Comparison of ENCODE assay signal across 8 mouse cellular contexts in the genomic region with DNA sequence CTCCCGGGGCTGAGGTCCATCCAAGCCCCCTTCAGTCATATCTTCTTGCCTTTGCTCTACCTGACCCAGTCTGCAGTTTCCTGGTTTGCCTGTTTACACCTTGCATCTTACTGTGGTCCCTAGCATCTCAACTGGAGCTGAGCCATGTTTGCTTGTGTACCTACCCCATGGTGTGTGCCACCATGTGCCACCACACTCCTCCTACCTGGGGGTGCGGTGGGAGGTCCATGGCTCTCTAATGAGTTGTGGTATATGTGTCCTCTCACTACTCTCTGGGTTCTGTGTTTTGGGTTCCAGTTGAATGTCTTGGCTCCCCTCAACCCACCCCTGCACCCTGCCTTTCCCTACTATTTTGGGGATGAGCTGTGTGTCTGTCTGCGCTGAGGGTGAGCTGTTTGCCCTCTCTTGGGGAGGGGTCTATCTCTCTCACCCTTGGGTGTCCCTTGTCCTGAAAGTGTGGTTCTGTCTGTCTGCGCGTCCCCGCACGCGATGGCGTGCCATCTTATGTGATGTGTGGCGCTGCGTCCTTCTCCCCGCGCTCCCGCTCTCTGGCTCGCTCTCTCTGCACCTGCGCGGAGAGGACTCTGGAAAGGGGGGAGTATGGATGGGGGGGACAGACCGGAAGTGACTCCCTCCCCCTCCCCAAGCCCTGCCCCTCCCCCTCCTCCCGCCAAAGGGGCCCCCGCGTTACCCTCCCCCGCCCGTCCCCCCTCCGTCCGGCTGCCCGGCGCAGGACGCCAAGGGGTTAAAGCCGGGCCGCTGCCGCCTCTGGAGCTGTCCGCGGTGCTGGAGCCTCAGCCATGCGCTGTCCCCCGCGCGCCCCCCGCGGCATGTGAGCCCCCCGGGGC. TPM values are rescaled to one million over a fixed set of nuclear protein-coding genes. Genes with fewer than 3 reads are reported as not detected.
A peak's percentile ranks its signal among the peaks of the same experiment; 100 is the strongest.
DNase-seq lines count a peak whose midpoint lies in the region; ATAC-seq lines count a peak whose summit lies in the region.

No protein-coding gene starts in this region.

- H3K4me1 ChIP-seq in liver, embryonic 12.5 days = 0 out of 2 replicates have a peak, but pooled peaks cover 4% of the 10 kb centered on the region
- peaks cover 25% of the 10 kb centered on the region for H3K4me1 ChIP-seq in forebrain, embryonic 10.5 days
- H3K4me1 ChIP-seq in limb, embryonic 12.5 days (replicated peaks) = peaks cover 8% of the 10 kb centered on the region

- WGBS in liver, embryonic 12.5 days (ENCODE audit: insufficient replicate concordance) = 8% methylated on average over 19 of the region's 40 CpGs
- 5% methylated on average over 25 of the region's 40 CpGs for WGBS in forebrain, embryonic 10.5 days
- WGBS in limb, embryonic 12.5 days = 5% methylated on average over 21 of the region's 40 CpGs

- peaks cover 83% of the 10 kb centered on the region for H3K27me3 ChIP-seq in liver, embryonic 12.5 days (replicated peaks)
- peaks cover 72% of the 10 kb centered on the region for H3K27me3 ChIP-seq in forebrain, embryonic 10.5 days (ENCODE audit: poor library complexity, severe bottlenecking)
- peaks cover 90% of the 10 kb centered on the region for H3K27me3 ChIP-seq in limb, embryonic 12.5 days

- H3K36me3 ChIP-seq in liver, embryonic 12.5 days = no peaks in the 10 kb centered on the region
- no peaks in the 10 kb centered on the region for H3K36me3 ChIP-seq in forebrain, embryonic 10.5 days (replicated peaks)
- H3K36me3 ChIP-seq in limb, embryonic 12.5 days = no peaks in the 10 kb centered on the region

- no peak overlapping the region for H3K27ac ChIP-seq in liver, embryonic 12.5 days
- H3K27ac ChIP-seq in forebrain, embryonic 10.5 days = peak overlapping the region; percentile 35; the same call in 1 of the 2 replicates
- H3K27ac ChIP-seq in limb, embryonic 12.5 days = no peak overlapping the region

- peak; percentile 50 for DNase-seq in adrenal gland, postnatal 25 days
- DNase-seq in adrenal gland, adult 18-20 months (ENCODE audit: low spot score in 2 of 2) = no peak
- no peak for DNase-seq in liver
- DNase-seq in forebrain, embryonic 10.5 days (ENCODE audit: extremely low spot score, low spot score) = peak; percentile 48
- peak; percentile 75 for DNase-seq in retina, postnatal 1 day

- peak overlapping the region; percentile 61 for H3K4me2 ChIP-seq in liver, embryonic 12.5 days
- H3K4me2 ChIP-seq in limb, embryonic 12.5 days = peak overlapping the region; percentile 88

- peak overlapping the region; percentile 40 for H3K4me3 ChIP-seq in liver, embryonic 12.5 days
- peak overlapping the region; percentile 63 for H3K4me3 ChIP-seq in forebrain, embryonic 10.5 days
- H3K4me3 ChIP-seq in limb, embryonic 12.5 days (replicated peaks) = peak overlapping the region; percentile 48

- no peak overlapping the region for H3K9ac ChIP-seq in liver, embryonic 12.5 days
- H3K9ac ChIP-seq in limb, embryonic 12.5 days (replicated peaks) = 0 out of 2 replicates have a peak overlapping the region, but pooled peaks have one; percentile 12

- H3K9me3 ChIP-seq in liver, embryonic 12.5 days (replicated peaks) = no peaks in the 10 kb centered on the region
- H3K9me3 ChIP-seq in forebrain, embryonic 10.5 days = no peaks in the 10 kb centered on the region
- H3K9me3 ChIP-seq in limb, embryonic 12.5 days = no peaks in the 10 kb centered on the region

- ATAC-seq in liver, embryonic 12.5 days = no peak
- ATAC-seq in limb, embryonic 12.5 days (ENCODE audit: insufficient number of reproducible peaks, insufficient read depth, low FRiP score, low TSS enrichment, low read depth) = 0 out of 2 replicates have a peak, but pooled peaks have one; percentile 49
- no peak for ATAC-seq in monocyte, adult 5-6 weeks (replicated peaks; ENCODE audit: insufficient number of reproducible peaks, low FRiP score, low TSS enrichment, poor library complexity, severe bottlenecking)

RNA-seq across cellular contexts. Expression of gene Shank1, which starts 25.2 kb away (rescaled TPM):
- 8.5 and 10.4 TPM in 2 replicates for total RNA-seq in adrenal gland, postnatal 25 days (2021)
- 10 to 100 TPM in 1 of 2 experiments, 1 to 10 TPM in 1; 7.7 to 10.0 TPM for total RNA-seq in adrenal gland, adult 18-20 months (2021)
- 0.10 and 0.18 TPM in 2 replicates for polyA plus RNA-seq in liver, embryonic 12.5 days (2016; fragmentation: Nextera tagmentation; extraction: Ambion mirVana)
- 1.4 TPM in 2 replicates for polyA plus RNA-seq in forebrain, embryonic 10.5 days (2016; fragmentation: Nextera tagmentation; extraction: Ambion mirVana)
- 1.2 and 1.3 TPM in 2 replicates for polyA plus RNA-seq in limb, embryonic 12.5 days (2016; fragmentation: Nextera tagmentation; extraction: Ambion mirVana)
- 0.19 to 1.2 TPM in 2 of 3 replicates, not detected in the other for total RNA-seq in monocyte, adult 5-6 weeks (2017)

RNA-seq across cellular contexts. Expression of gene Clec11a, which starts 28.6 kb away (rescaled TPM):
- 3.4 and 3.6 TPM in 2 replicates for total RNA-seq in adrenal gland, postnatal 25 days (2021)
- total RNA-seq in adrenal gland, adult 18-20 months (2021) = 1 to 10 TPM; 3.8 to 4.4 TPM
- polyA plus RNA-seq in liver, embryonic 12.5 days (2016; fragmentation: Nextera tagmentation; extraction: Ambion mirVana) = 0.50 and 0.55 TPM in 2 replicates
- polyA plus RNA-seq in forebrain, embryonic 10.5 days (2016; fragmentation: Nextera tagmentation; extraction: Ambion mirVana) = 2.5 and 2.9 TPM in 2 replicates
- 2.0 and 2.2 TPM in 2 replicates for polyA plus RNA-seq in limb, embryonic 12.5 days (2016; fragmentation: Nextera tagmentation; extraction: Ambion mirVana)
- total RNA-seq in monocyte, adult 5-6 weeks (2017) = 0.49 to 1.6 TPM (median 0.85 TPM) in 3 replicates

RNA-seq across cellular contexts. Expression of gene Syt3, which starts 48.6 kb away (rescaled TPM):
- 4.1 and 5.7 TPM in 2 replicates for total RNA-seq in adrenal gland, postnatal 25 days (2021)
- 1 to 10 TPM; 4.7 to 6.9 TPM for total RNA-seq in adrenal gland, adult 18-20 months (2021)
- 0.05 and 0.11 TPM in 2 replicates for polyA plus RNA-seq in liver, embryonic 12.5 days (2016; fragmentation: Nextera tagmentation; extraction: Ambion mirVana)
- polyA plus RNA-seq in forebrain, embryonic 10.5 days (2016; fragmentation: Nextera tagmentation; extraction: Ambion mirVana) = 3.2 and 4.1 TPM in 2 replicates
- 3.0 and 3.3 TPM in 2 replicates for polyA plus RNA-seq in limb, embryonic 12.5 days (2016; fragmentation: Nextera tagmentation; extraction: Ambion mirVana)
- total RNA-seq in monocyte, adult 5-6 weeks (2017) = not detected in 3 replicates

RNA-seq across cellular contexts. Expression of gene 1700008O03Rik, which starts 50.4 kb away (rescaled TPM):
- 2.3 TPM in 1 of 2 replicates, not detected in the other for total RNA-seq in adrenal gland, postnatal 25 days (2021)
- 1 to 10 TPM in 1 of 2 experiments, under 1 TPM in 1; 0.86 to 1.0 TPM for total RNA-seq in adrenal gland, adult 18-20 months (2021)
- 0.38 TPM in 1 of 2 replicates, not detected in the other for polyA plus RNA-seq in liver, embryonic 12.5 days (2016; fragmentation: Nextera tagmentation; extraction: Ambion mirVana)
- 1.6 and 2.1 TPM in 2 replicates for polyA plus RNA-seq in forebrain, embryonic 10.5 days (2016; fragmentation: Nextera tagmentation; extraction: Ambion mirVana)
- 0.56 and 0.64 TPM in 2 replicates for polyA plus RNA-seq in limb, embryonic 12.5 days (2016; fragmentation: Nextera tagmentation; extraction: Ambion mirVana)
- total RNA-seq in monocyte, adult 5-6 weeks (2017) = 3.5 TPM in 1 of 3 replicates, not detected in the others

Comparison
In these comparisons a context has a peak if more than half of its experiments do, and no peak if none do; other contexts are left out.
1. DNase-seq: peak in adrenal gland, postnatal 25 days (single experiment), forebrain, embryonic 10.5 days (single experiment) and retina, postnatal 1 day (single experiment); none in adrenal gland, adult 18-20 months (0 of 2) and liver (single experiment).
2. Peak in every context shown above with its lines, with median percentiles within 50 percentile points of each other: H3K4me3 ChIP-seq.